Comparison of ENCODE assay signal across 26 mouse cellular contexts in the genomic region with DNA sequence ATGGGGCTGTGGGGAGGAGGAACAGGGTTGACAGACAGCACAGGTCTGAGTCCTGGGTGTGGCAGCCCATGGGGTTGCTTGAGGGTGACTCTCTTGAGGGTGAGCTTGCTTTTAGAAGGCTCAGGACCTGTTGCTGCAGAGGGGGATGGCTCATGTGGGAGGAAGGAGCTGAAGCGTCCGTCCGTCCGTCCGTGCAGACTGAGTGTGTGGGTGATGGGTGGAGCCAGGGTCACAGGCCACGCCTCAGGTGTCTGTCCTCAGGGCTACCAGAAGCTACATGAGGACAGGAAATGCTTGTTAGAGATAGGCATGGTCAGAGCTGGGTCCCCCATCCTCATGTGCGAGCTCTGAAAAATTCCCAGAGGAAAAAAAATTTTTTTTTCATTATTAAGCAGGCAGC. TPM values are rescaled to one million over a fixed set of nuclear protein-coding genes. Genes with fewer than 3 reads are reported as not detected.
DNase-seq lines count a peak whose midpoint lies in the region; ATAC-seq and TF ChIP-seq lines count a peak whose summit lies in the region.
"Had no signal": no experiment of that assay in that cellular context is flagged by ENCODE, and none has a peak within 500 bp of the region (broad histone marks: within the 10 kb centered on the region; RNA-seq: fewer than 3 reads in every experiment).

No protein-coding gene starts in this region.

- H3K4me3 ChIP-seq in intestine, embryonic 15.5 days (replicated peaks) = no peak overlapping the region
- no peak overlapping the region for H3K4me3 ChIP-seq in intestine, postnatal 0 days (ENCODE audit: low read depth, low read length)
- peak overlapping the region; percentile 81 for H3K4me3 ChIP-seq in megakaryocyte, embryonic 14.5 days (replicated peaks)
- H3K4me3 ChIP-seq: embryonic facial prominence, embryonic 12.5 days; limb, embryonic 10.5 days; lung, embryonic 15.5 days; midbrain, embryonic 13.5 days had no signal

- H3K36me3 ChIP-seq in intestine, embryonic 15.5 days = no peaks in the 10 kb centered on the region
- H3K36me3 ChIP-seq in intestine, postnatal 0 days (ENCODE audit: control insufficient read depth, insufficient read depth) = no peaks in the 10 kb centered on the region
- no peaks in the 10 kb centered on the region for H3K36me3 ChIP-seq in megakaryocyte, embryonic 14.5 days (replicated peaks; ENCODE audit: low read length)
- H3K36me3 ChIP-seq: embryonic facial prominence, embryonic 12.5 days; limb, embryonic 10.5 days; lung, embryonic 15.5 days; midbrain, embryonic 13.5 days had no signal

- H3K9ac ChIP-seq in intestine, embryonic 15.5 days = no peak overlapping the region
- no peak overlapping the region for H3K9ac ChIP-seq in intestine, postnatal 0 days (ENCODE audit: low read depth, low read length)
- H3K9ac ChIP-seq: embryonic facial prominence, embryonic 12.5 days; hindbrain, embryonic 14.5 days; lung, embryonic 15.5 days had no signal

- peaks cover 14% of the 10 kb centered on the region for H3K4me1 ChIP-seq in intestine, embryonic 15.5 days (replicated peaks)
- no peaks in the 10 kb centered on the region for H3K4me1 ChIP-seq in intestine, postnatal 0 days (replicated peaks; ENCODE audit: control insufficient read depth, insufficient read depth, low read length)
- peaks cover 65% of the 10 kb centered on the region for H3K4me1 ChIP-seq in megakaryocyte, embryonic 14.5 days
- H3K4me1 ChIP-seq: lung, embryonic 15.5 days had no signal

- no peak for TF ChIP-seq CTCF in intestine, postnatal 0 days (IDR thresholded peaks at IDR 0.05; ENCODE audit: low read depth)

- H3K9me3 ChIP-seq in intestine, embryonic 15.5 days = no peaks in the 10 kb centered on the region
- no peaks in the 10 kb centered on the region for H3K9me3 ChIP-seq in intestine, postnatal 0 days (ENCODE audit: control insufficient read depth)
- no peaks in the 10 kb centered on the region for H3K9me3 ChIP-seq in megakaryocyte, embryonic 14.5 days
- H3K9me3 ChIP-seq: embryonic facial prominence, embryonic 12.5 days; limb, embryonic 10.5 days; lung, embryonic 15.5 days; midbrain, embryonic 13.5 days had no signal

- 48% methylated on average over 7 of the region's 7 CpGs for WGBS in intestine, embryonic 15.5 days
- WGBS in intestine, postnatal 0 days = 33% methylated on average over 7 of the region's 7 CpGs

- H3K27ac ChIP-seq in intestine, embryonic 15.5 days = no peak overlapping the region
- H3K27ac ChIP-seq in intestine, postnatal 0 days (ENCODE audit: low read depth, low read length) = no peak overlapping the region
- H3K27ac ChIP-seq: embryonic facial prominence, embryonic 12.5 days; hindbrain, embryonic 14.5 days; limb, embryonic 10.5 days; lung, embryonic 15.5 days; midbrain, embryonic 13.5 days had no signal

- peak; percentile 9; the same call in 1 of the 2 replicates for ATAC-seq in intestine, embryonic 15.5 days
- ATAC-seq in intestine, postnatal 0 days = no peak
- ATAC-seq in monocyte, adult 5-6 weeks (replicated peaks; ENCODE audit: insufficient number of reproducible peaks, low FRiP score, low TSS enrichment, poor library complexity, severe bottlenecking) = no peak
- ATAC-seq: CD4-positive, CD25-positive, alpha-beta regulatory T cell, adult 4 months; inflammation-experienced regulatory T-cells, adult 6 months; midbrain, embryonic 13.5 days had no signal

- peak; percentile 28 for DNase-seq in lung, postnatal 36 days
- no peak for DNase-seq in lung, postnatal 14 days
- DNase-seq in MN1 (ENCODE audit: low spot score) = peak; percentile 42
- no peak for DNase-seq in adrenal gland, postnatal 14 days
- DNase-seq: right cerebral cortex, postnatal 4 days; thymus, adult 18-20 months; thymus, postnatal 36 days had no signal

- H3K4me2 ChIP-seq in intestine, embryonic 15.5 days (replicated peaks) = no peak overlapping the region
- no peak overlapping the region for H3K4me2 ChIP-seq in intestine, postnatal 0 days (replicated peaks; ENCODE audit: low read depth)
- H3K4me2 ChIP-seq: embryonic facial prominence, embryonic 12.5 days; hindbrain, embryonic 14.5 days; lung, embryonic 15.5 days; midbrain, embryonic 13.5 days had no signal

- peaks cover 26% of the 10 kb centered on the region for H3K27me3 ChIP-seq in intestine, embryonic 15.5 days (replicated peaks)
- peaks cover 27% of the 10 kb centered on the region for H3K27me3 ChIP-seq in intestine, postnatal 0 days (replicated peaks; ENCODE audit: control insufficient read depth, insufficient read depth, low read length)
- peaks cover 61% of the 10 kb centered on the region for H3K27me3 ChIP-seq in megakaryocyte, embryonic 14.5 days (replicated peaks)

RNA-seq across cellular contexts. Expression of a gene that starts 6.2 kb away (rescaled TPM):
- polyA plus RNA-seq in intestine, embryonic 15.5 days (2015; fragmentation: Nextera tagmentation; extraction: Ambion mirVana) = 1.9 and 2.8 TPM in 2 replicates
- polyA plus RNA-seq in intestine, postnatal 0 days (2015; fragmentation: Nextera tagmentation; extraction: Ambion mirVana) = 1.4 and 1.5 TPM in 2 replicates
- 1.7 and 4.2 TPM in 2 replicates for polyA plus RNA-seq in megakaryocyte, embryonic 14.5 days (2012; ENCODE audit: insufficient read depth, low replicate concordance)
- total RNA-seq in monocyte, adult 5-6 weeks (2017) = 0.10 to 0.39 TPM in 2 of 3 replicates, not detected in the other
- total RNA-seq in adrenal gland, postnatal 14 days (2021) = 7.1 and 8.0 TPM in 2 replicates
- polyA plus RNA-seq: heart, embryonic 14.5 days; liver, adult 2 months had no signal

RNA-seq across cellular contexts. Expression of a gene that starts 19.1 kb away (rescaled TPM):
- 371 and 424 TPM in 2 replicates for polyA plus RNA-seq in intestine, embryonic 15.5 days (2015; fragmentation: Nextera tagmentation; extraction: Ambion mirVana)
- 281 and 296 TPM in 2 replicates for polyA plus RNA-seq in intestine, postnatal 0 days (2015; fragmentation: Nextera tagmentation; extraction: Ambion mirVana)
- polyA plus RNA-seq in megakaryocyte, embryonic 14.5 days (2012; ENCODE audit: insufficient read depth, low replicate concordance) = 2.6 and 82.5 TPM in 2 replicates
- 1,335 to 1,418 TPM (median 1,365 TPM) in 3 replicates for total RNA-seq in monocyte, adult 5-6 weeks (2017)
- total RNA-seq in adrenal gland, postnatal 14 days (2021) = 493 and 564 TPM in 2 replicates

RNA-seq across cellular contexts. Expression of a gene that starts 25.9 kb away (rescaled TPM):
- polyA plus RNA-seq in intestine, embryonic 15.5 days (2015; fragmentation: Nextera tagmentation; extraction: Ambion mirVana) = 2.1 and 2.5 TPM in 2 replicates
- polyA plus RNA-seq in intestine, postnatal 0 days (2015; fragmentation: Nextera tagmentation; extraction: Ambion mirVana) = 0.69 and 0.70 TPM in 2 replicates
- polyA plus RNA-seq in megakaryocyte, embryonic 14.5 days (2012; ENCODE audit: insufficient read depth, low replicate concordance) = 1.8 and 3.8 TPM in 2 replicates
- total RNA-seq in monocyte, adult 5-6 weeks (2017) = not detected in 3 replicates
- 0.26 TPM in 1 of 2 replicates, not detected in the other for total RNA-seq in adrenal gland, postnatal 14 days (2021)
- total RNA-seq: gastrocnemius, postnatal 36 days; liver, adult 2 months had no signal
- polyA plus RNA-seq: CD4-positive, CD25-positive, alpha-beta regulatory T cell, adult 4 months; inflammation-experienced regulatory T-cells, adult 6 months had no signal

RNA-seq across cellular contexts. Expression of a gene that starts 47.6 kb away (rescaled TPM):
- 17.3 and 17.6 TPM in 2 replicates for polyA plus RNA-seq in intestine, embryonic 15.5 days (2015; fragmentation: Nextera tagmentation; extraction: Ambion mirVana)
- 12.6 and 12.9 TPM in 2 replicates for polyA plus RNA-seq in intestine, postnatal 0 days (2015; fragmentation: Nextera tagmentation; extraction: Ambion mirVana)
- polyA plus RNA-seq in megakaryocyte, embryonic 14.5 days (2012; ENCODE audit: insufficient read depth, low replicate concordance) = 5.8 and 20.7 TPM in 2 replicates
- total RNA-seq in monocyte, adult 5-6 weeks (2017) = 10.5 to 18.2 TPM (median 14.9 TPM) in 3 replicates
- total RNA-seq in adrenal gland, postnatal 14 days (2021) = 36.9 and 39.6 TPM in 2 replicates

RNA-seq across cellular contexts. Expression of a gene that starts 53.2 kb away (rescaled TPM):
- not detected in 2 replicates for polyA plus RNA-seq in intestine, embryonic 15.5 days (2015; fragmentation: Nextera tagmentation; extraction: Ambion mirVana)
- polyA plus RNA-seq in intestine, postnatal 0 days (2015; fragmentation: Nextera tagmentation; extraction: Ambion mirVana) = not detected in 2 replicates
- polyA plus RNA-seq in megakaryocyte, embryonic 14.5 days (2012; ENCODE audit: insufficient read depth, low replicate concordance) = not detected in 2 replicates
- total RNA-seq in monocyte, adult 5-6 weeks (2017) = not detected in 3 replicates
- total RNA-seq in adrenal gland, postnatal 14 days (2021) = not detected in 2 replicates
- total RNA-seq: adrenal gland, postnatal 4 days; gastrocnemius, postnatal 36 days; heart, adult 8-10 months; heart, postnatal 36 days; layer of hippocampus, postnatal 10 days; liver, adult 2 months had no signal
- polyA plus RNA-seq: CD4-positive, CD25-positive, alpha-beta regulatory T cell, adult 4 months; heart, embryonic 14.5 days; inflammation-experienced regulatory T-cells, adult 6 months; kidney, embryonic 14.5 days; limb, embryonic 10.5 days; liver, adult 2 months; lung, embryonic 15.5 days had no signal

Comparison
In these comparisons a context has a peak if more than half of its experiments do, and no peak if none do; other contexts are left out.
1. DNase-seq: peak in lung, postnatal 36 days (single experiment) and MN1 (single experiment); none in lung, postnatal 14 days (single experiment) and adrenal gland, postnatal 14 days (single experiment).